Mouse (Mus musculus) olfactory bulb, adult 2 months (tissue): ENCODE results near the gene Bend6.

Experiments
- CTCF ChIP-seq: fragments of 200-500 bp; IDR thresholded peaks from 2 replicates; pipeline ENCODE4 v1.5.1; 2012; ENCODE audit warnings: low read depth, mild to moderate bottlenecking, low read length, moderate library complexity; ENCODE audit not compliant: insufficient read depth
- POLR2A ChIP-seq: fragments of 200-500 bp; IDR thresholded peaks from 2 replicates; pipeline ENCODE4 v1.6.1; 2012; ENCODE audit warnings: mild to moderate bottlenecking, low read depth, low read length, moderate library complexity; ENCODE audit not compliant: insufficient read depth

DNA sequence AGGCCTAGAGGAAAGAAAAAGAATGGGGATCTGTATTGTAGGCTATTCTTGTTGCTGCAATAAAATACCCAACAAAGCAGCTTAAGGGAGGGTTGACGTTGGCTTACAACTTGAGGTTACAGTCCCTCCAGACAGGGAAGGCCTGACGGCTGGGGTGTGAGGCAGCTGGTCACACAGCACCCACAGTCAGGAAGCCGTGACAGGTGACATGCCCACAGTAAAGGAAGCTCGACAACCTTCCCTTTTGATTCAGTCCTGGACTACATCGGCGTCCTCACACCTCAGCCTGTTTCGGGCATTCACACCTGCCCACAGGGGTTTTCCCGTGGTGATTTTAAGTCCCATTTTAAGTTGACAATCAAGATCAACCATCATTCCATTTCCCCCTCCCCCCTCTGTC is 35.0 kb upstream of the Bend6 start:
- TF ChIP-seq POLR2A (no peak), CTCF (no peak)
